Mouse (Mus musculus): ENCODE results near the gene Baz1b.

DNA sequence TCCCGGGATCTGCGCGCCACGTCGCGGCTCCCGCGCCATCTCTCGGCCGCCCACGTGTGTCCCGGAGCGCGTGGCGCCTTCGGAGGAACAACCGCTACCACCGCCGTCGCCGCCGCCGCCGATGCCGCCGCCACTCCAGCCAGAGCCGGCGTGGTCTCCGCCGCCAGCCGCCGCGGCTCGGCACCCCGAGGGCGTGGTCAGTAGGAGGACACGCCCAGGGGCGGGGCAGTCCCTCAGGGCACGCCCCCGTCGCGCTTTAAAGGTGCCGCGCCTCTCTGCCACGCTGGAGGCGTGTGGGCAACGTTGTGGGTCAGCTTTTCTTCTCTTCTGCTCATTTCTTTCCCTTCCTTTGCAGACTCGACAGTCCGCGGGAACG, 64.0 kb downstream of the Baz1b start, which contains the start of gene Fzd9:
- TF ChIP-seq CTCF (IDR thresholded peaks at IDR 0.05; ENCODE audit: borderline replicate concordance, extremely low read depth, insufficient read depth, insufficient read length) (no peak), POLR2A (IDR thresholded peaks at IDR 0.05; ENCODE audit: borderline replicate concordance, extremely low read depth, insufficient read depth, insufficient read length, poor library complexity, severe bottlenecking) (peak; percentile 82)
